Mouse (Mus musculus) layer of hippocampus, postnatal 25 days (tissue): Measurements from ENCODE around the gene Sptlc3. TPM values are rescaled to one million over a fixed set of nuclear protein-coding genes. Genes with fewer than 3 reads are reported as not detected.
A peak's percentile ranks its signal among the peaks of the same experiment; 100 is the strongest.

Experiments used
- DNase-seq, 2 experiments: peaks; one replicate each; pipeline ENCODE4 v3.0.0; 2022; ENCODE audit warnings: mixed read lengths in 2 of 2, low spot score in 1 of 2; ENCODE audit errors: extremely low spot score in 1 of 2
- total RNA-seq, 2 experiments: library from RNA; stranded (reverse); gene quantifications; 2 replicates each; pipeline ENCODE4 v1.2.3; 2021

The Sptlc3 gene
- total RNA-seq = not detected

GRCm38 (mm10) chr2:139493836-139494235, at the start of gene Sptlc3:
TSS of gene Sptlc3 (plus strand) at chr2:139493913.
- DNase-seq = no peak

DNA sequence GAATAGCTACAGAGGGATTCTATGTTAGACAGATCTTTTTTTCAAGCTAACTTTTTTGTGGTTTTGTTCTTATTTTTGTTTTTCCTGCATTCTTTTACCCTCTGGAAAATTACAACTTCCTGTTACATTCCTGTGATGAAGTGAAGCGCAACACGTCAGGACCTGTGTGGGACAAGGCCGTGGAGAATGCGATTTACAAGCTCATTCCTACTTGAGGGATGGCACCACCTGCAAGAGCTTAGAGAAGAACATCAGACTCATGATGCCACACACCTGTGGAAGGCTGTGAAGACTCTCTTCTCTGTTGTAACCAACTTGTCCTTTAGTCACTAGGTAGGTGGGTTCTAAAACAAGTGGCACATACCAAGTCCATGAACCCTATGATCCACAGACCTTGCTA, 26.0 kb upstream of the Sptlc3 start:
- DNase-seq = no peak

DNA sequence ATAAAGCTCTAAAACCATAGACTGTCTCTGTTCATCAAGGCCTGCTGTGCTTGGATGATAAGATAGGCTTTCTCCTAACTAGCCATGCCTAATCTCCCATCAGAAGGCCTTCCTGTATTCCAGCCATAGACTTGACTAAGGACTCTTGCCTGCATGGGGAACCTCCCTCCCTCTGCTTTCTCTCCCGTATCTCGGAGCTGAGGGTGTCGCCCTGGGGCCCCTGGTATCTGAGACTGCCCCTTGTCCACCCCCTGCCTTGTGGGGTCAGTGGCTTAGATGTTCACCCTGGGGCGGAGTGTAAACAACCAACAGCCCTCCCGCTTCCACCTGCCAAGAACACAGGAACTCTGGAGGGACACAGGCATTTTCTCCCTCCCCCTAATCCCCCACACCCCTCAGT, 5.0 kb upstream of the Sptlc3 start:
- no peak for DNase-seq

DNA sequence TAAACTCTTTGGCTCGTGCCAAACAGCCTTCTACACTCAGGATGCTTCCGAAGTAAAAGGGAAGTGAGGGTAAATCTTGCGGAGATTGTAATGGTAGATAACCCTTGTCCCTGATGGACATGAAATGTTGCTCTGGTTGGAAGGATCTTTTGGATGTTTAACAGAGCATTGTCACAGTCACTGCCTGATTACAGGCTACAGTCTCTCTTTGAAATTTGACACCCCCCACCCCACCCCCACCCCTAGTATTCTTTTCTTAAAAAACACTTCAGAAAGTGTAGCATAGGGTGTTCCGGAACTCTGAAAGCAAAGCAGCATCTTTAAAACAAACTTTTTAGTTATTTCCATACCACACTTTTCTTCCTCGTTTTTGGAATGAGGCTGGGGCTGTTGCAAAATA, 916 bp downstream of the Sptlc3 start:
- DNase-seq = no peak

- DNase-seq = peak in 1 of 2 experiments; percentile 14
These were observed 68.3 kb downstream of the Sptlc3 start for GRCm38 (mm10) chr2:139561966-139562505.

DNA sequence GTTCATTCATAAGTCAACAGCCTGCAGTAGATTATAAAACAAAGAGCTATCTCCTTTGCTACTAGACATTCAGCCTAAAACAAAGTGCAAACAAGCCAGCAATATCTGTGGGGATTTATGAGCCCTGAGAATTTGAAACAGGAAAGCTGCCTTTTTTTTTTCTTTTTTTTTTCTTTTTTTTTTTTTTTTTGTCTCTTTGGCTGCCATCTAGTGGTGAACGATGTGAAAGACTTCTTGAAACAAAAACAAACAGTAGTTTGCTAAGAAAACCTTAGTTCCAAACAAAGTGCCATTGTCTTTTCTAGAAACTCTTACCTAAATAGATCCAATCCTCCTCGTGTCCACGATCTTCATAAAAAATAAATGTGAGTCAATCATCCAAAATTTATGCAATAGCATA, 85.6 kb downstream of the Sptlc3 start:
- DNase-seq = no peak

DNA sequence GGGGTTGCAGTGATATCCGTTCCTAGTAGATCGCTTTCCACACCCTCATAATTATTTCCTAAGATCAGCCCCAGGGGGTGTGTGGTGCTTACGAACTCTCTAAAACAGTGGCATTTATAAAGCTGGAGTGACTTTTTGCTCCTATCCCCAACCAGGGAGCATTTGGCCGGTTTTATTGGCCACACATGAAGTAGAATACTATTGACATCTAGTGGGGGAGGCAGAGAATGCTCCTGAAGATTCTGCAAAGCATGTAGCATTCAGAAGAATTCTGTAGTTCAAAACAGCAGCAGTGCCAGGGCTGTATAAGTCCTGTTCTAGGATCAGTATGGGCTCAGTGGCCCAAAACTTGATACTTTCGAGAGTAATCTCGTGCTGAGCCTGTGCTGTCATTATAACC, 89.1 kb downstream of the Sptlc3 start:
- DNase-seq = no peak

- DNase-seq = no peak
These were observed 94.0 kb downstream of the Sptlc3 start for GRCm38 (mm10) chr2:139587660-139588200.

GRCm38 (mm10) chr2:139589905-139590304, 96.2 kb downstream of the Sptlc3 start:
- peak; percentile 23 to 64 for DNase-seq

DNA sequence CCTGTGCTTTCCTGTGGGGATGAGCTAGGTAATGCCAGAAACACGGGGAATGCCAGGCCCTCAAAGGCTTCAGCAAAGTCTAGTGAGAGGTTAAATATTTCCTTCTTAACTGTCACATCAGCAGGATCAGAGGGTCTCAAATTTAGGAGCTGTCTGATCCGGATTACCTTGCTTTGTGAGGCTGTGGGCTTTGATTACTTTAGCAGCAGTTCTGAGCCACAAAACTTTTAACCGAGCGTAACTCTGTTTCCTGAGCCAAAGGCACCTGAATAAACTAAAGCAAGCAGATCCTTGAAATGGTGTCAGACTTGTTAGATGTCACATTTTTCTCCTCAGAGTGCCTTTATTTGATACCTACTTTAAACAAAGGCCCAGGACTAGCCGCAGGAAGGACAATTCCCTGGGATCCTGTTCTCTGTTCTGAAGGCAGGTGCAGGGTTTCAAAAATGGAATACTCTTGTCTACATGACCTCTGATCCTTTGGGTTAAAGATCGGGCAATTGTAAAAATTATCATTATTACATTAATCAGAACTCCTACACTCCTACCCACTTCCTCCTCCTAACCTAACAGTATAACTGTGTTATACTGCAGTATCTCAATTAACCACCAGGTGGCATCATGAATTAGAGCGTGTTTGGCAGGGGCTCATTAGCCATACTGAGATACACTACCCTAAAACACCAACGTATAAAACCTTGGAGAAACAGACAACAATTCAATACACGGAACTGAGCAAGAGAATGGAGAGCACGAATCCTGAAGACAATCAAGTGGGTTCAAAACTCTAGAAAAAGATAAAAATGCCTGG, 97.4 kb downstream of the Sptlc3 start:
- DNase-seq = no peak

GRCm38 (mm10) chr2:139592109-139592508, 98.4 kb downstream of the Sptlc3 start:
- DNase-seq = no peak

DNA sequence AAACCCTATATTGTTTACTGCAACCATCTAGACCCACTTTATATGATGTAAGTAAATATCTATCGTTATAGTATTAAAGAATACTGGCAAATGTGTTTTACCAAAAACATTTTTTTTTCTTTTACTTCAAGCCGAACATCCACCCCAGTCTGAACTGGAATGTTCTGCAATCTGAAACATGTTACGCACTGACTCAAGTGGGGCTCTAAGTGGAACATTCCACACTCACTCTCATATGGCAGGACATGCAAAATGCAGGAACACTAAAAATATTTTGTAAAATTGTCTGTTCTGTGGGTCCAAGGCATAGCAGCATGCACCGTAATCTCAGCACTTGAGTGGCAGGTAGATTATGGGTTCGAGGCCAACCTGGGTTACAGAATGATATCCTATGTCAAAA, 103.5 kb downstream of the Sptlc3 start:
- no peak for DNase-seq

GRCm38 (mm10) chr2:139601543-139602194, 108.0 kb downstream of the Sptlc3 start:
- DNase-seq = no peak

GRCm38 (mm10) chr2:139608167-139608566, 114.5 kb downstream of the Sptlc3 start:
- no peak for DNase-seq

GRCm38 (mm10) chr2:139608810-139609209, 115.1 kb downstream of the Sptlc3 start:
- no peak for DNase-seq

DNA sequence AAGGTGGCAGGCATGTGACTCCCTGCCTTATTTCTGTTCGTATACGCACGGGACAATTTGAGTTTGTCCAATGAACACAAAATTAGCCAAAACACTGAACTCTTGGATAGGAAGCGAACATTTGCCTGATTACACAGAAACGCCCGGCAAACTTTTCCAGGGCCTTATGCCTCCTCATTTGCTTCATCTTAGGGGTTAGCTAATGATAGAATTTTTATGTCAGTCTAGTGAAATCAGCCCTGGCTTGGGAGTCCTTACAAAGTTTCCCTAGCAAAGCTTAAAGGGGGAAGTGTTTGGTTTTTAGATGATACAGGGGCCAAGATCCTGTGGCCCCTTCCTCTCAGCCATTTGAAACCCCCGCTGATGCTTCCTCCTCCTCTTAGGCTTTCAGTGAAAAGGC, 115.5 kb downstream of the Sptlc3 start:
- no peak for DNase-seq

DNA sequence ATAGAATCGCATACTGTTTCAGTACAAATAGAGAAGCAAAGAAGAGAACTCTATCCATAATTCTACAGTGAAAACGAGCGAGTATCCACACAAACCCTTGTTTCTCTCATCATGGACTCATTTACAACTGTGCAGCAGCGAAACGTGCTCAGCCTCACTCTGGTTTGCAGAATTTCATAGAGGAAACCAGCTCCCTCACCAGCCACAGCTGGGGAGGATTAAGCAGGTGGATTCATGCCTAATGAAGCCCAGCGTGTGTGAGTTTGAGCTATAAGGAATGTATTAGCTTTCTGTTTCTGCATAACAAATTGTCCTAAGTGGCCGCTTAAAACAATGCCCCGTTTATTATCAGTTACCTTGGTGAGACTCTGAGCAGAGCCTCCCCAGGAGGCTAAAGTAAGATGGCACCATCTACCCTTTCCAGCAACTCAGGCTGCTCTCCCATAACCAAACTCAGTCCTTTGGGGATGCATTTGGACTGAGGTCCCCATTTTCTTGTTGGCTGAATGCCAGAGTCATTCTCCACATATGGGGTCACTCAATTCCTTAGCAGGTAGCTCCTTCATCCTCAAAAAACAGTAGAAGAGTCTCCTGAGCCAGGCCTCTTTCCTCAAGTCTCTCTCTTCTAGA, 116.1 kb downstream of the Sptlc3 start:
- no peak for DNase-seq

DNA sequence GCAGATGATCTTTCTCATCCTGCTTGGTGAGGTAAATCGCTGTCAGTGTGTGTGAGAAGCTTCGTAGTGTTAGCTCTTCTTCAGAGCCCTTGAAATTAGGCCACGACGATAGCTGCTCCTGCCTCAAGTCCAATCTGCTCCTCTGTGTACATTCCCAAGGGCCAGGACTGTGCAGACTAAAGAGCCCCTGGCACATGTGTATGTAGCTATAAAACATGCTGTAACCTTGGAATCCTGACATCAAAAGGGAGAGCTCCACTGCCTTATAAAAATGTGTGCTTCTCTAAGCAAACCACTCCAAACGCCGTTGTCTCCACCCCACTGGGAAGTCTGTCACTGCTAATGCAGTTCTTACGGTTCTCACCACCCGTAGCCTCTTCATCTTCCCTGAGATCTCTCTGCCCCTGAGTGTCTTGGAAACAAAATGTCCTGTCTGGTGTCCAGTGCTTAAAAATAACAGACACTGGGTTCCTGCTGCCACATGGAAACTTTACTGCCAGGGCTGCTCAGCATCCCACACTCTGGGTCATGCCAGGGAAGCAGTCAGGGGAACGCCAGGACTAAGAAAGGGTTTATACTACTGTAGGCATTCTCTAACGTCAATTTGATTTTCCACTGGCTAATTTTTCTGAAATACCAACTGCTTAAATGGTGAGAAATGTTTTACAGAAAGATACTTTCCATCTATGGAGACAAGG, 118.8 kb downstream of the Sptlc3 start:
- DNase-seq = no peak

DNA sequence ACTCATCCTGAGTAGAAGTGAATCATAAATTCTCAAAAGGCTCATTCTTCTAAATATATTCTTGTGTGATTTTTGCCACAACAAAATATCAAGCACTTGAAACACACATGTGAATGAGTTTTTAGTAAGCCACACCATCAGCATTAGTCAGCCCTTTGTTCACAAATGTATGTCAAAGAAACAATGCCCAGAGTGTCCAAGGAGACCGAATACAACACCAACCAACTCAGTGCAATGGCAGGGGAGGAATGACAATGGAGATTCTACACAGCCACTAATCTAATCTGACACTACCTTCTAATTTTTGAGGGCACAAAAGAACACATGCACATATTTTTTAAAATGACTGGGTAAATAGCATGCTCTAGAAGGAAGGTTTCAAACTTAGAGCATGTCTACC, 132.8 kb downstream of the Sptlc3 start:
- no peak for DNase-seq

DNA sequence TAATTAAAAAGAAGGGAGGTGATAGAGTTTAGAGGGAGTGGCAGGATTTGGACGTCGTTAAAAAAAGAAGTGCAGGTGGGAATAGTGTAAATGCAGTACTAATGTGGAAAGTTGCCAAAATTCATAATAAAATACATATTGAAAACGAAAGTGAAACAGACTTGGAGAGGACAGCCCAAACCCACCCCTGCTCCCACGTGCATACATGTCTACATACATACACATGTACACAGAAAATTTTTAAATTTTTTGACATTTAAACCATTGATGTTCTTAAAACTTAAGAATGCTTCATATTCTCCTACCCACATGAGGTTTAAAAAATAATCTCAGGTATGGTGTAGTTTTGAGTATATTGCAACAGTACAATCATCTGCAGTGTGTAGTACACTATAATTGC, 135.0 kb downstream of the Sptlc3 start:
- DNase-seq = no peak
